Mouse (Mus musculus): Measurements from ENCODE around the gene Gm20388.

DNA sequence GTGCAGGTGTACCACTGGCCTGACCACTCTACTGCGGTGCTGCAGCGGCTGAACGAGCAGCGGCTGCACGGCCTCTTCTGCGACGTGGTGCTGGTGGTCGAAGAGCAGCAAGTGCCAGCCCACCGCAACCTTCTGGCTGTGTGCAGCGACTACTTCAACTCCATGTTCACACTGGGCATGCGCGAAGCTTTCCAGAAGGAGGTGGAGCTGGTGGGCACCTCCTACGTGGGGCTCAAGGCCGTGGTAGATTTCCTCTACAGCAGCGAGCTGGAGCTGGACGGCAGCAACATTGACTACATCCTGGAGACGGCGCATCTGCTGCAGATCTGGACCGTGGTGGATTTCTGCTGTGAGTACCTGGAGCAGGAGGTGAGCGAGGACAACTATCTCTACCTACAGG is 41.0 kb upstream of the Gm20388 start:
- TF ChIP-seq CTCF (conservative IDR thresholded peaks at IDR 0.05; ENCODE audit: insufficient read depth, insufficient read length, low read depth, low read length), result no peak
- TF ChIP-seq POLR2A (IDR thresholded peaks at IDR 0.05; ENCODE audit: low read depth, low read length), result no peak

All from kidney, adult 2 months (tissue).